Mouse (Mus musculus) liver, embryonic 13.5 days (tissue): Measurements from ENCODE around the gene Esrrg. TPM values are rescaled to one million over a fixed set of nuclear protein-coding genes. Genes with fewer than 3 reads are reported as not detected.

ENCODE experiments used
- ATAC-seq: fragments of 200-750 bp; cut with Nextera tagmentation; 2 replicates; pipeline ENCODE4 v1.8.0; 2017; ENCODE audit warnings: low read depth, mild to moderate bottlenecking, moderate number of reproducible peaks, moderate library complexity
- DNase-seq: peaks from one replicate; pipeline ENCODE4 v3.0.0; 2022
- H3K27ac ChIP-seq: fragments of 300-500 bp; sonication (generic); 2 replicates; pipeline ENCODE4 v1.5.1; 2015; ENCODE audit warnings: moderate library complexity, mild to moderate bottlenecking, inconsistent platforms
- H3K27me3 ChIP-seq: fragments of 300-500 bp; sonication (generic); 2 replicates; pipeline ENCODE4 v1.6.1; 2015; ENCODE audit warnings: mild to moderate bottlenecking, inconsistent platforms
- H3K36me3 ChIP-seq: fragments of 300-500 bp; sonication (generic); 2 replicates; pipeline ENCODE4 v1.6.1; 2015; ENCODE audit warnings: mild to moderate bottlenecking, inconsistent platforms
- H3K4me1 ChIP-seq: fragments of 300-500 bp; sonication (generic); replicated peaks from 2 replicates; pipeline ENCODE4 v1.6.1; 2015; ENCODE audit warnings: inconsistent platforms
- H3K4me2 ChIP-seq: fragments of 300-500 bp; sonication (generic); 2 replicates; pipeline ENCODE4 v1.6.1; 2015; ENCODE audit warnings: inconsistent platforms, mild to moderate bottlenecking, moderate library complexity
- H3K4me3 ChIP-seq: fragments of 300-500 bp; sonication (generic); replicated peaks from 2 replicates; pipeline ENCODE4 v1.5.1; 2015; ENCODE audit warnings: mild to moderate bottlenecking, inconsistent platforms
- H3K9ac ChIP-seq: fragments of 300-500 bp; sonication (generic); 2 replicates; pipeline ENCODE4 v1.6.1; 2015; ENCODE audit warnings: mild to moderate bottlenecking, inconsistent platforms
- H3K9me3 ChIP-seq: fragments of 300-500 bp; sonication (generic); replicated peaks from 2 replicates; pipeline ENCODE4 v1.6.1; 2016; ENCODE audit warnings: inconsistent platforms
- WGBS: fragments of 180-500 bp; shearing (Covaris S2); methylation state at CpG from one replicate; pipeline ENCODE4 v1.1.7; 2015; ENCODE audit not compliant: insufficient replicate concordance; 5-methylcytosine and 5-hydroxymethylcytosine counted together
- polyA plus RNA-seq: library from polyadenylated mRNA; unstranded; fragments of >200 nt; fragmentation: Nextera tagmentation; extraction: Ambion mirVana; gene quantifications from 2 replicates; pipeline ENCODE4 v1.2.1, GENCODE M21; 2015

Esrrg gene
- polyA plus RNA-seq, 1 experiment from 2014 or later, result 0.06 TPM

DNA sequence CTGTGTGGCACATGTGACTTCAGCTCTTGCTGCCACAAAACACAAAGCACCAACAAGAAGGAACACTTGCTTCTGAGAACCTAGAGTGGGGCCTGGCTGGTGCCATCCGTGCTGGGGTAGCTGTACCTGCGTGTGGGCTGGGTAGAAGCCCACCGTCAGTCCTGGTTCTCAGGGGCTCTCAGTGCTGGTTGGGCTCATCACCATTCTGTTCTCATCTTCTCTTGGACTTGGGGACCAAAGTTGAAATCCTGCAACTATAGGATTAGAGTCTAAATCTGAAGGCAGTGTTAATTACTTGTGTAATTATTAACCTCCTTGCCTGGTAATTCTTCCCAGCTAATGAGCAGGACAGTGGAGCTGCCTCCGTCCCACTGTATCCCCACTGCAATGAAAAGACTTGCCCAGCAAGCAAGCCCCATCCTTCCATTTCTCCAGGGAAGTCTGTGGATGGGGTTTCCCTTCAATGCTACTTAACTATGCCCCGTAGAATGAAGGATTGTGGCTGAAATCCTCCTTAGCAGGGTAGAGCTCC, 199.9 kb downstream of the Esrrg start:
- Histone ChIP-seq H3K9ac (no peak overlapping the region), H3K9me3 (no peaks in the 10 kb centered on the region), H3K36me3 (no peaks in the 10 kb centered on the region), H3K27ac (no peak overlapping the region), H3K4me3 (no peak overlapping the region), H3K4me1 (no peaks in the 10 kb centered on the region), H3K4me2 (no peak overlapping the region), H3K27me3 (no peaks in the 10 kb centered on the region)
- DNase-seq, result no peak
- no peak for ATAC-seq
- WGBS, result 68% methylated on average over 5 of the region's 5 CpGs

DNA sequence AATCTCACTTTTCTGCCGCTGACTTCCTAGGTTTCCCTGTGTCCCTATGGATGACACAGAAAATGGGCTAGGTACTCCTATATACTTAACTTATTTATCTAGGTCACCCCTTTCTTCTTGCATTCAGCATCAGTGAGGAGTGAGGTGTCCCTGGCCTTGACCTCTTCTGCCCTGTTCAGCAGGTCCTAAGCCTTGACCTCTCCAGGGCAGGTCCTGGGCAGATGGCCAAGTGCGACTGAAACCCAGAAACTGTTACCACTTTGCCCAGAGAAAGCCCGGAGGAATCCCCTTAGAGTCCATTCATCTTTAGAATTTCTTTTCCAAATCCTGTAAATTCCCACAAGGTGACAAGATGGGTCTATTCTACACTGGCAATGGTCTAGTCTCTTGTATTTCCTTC, 201.0 kb downstream of the Esrrg start:
- H3K27ac ChIP-seq, result no peak overlapping the region
- H3K4me2 ChIP-seq, result no peak overlapping the region
- H3K36me3 ChIP-seq, result no peaks in the 10 kb centered on the region
- DNase-seq (no peak), ATAC-seq (no peak)
- H3K9ac ChIP-seq, result no peak overlapping the region
- H3K4me3 ChIP-seq, result no peak overlapping the region
- WGBS, result 63% methylated on average over 3 of the region's 3 CpGs
- H3K27me3 ChIP-seq, result no peaks in the 10 kb centered on the region
- H3K4me1 ChIP-seq, result no peaks in the 10 kb centered on the region
- no peaks in the 10 kb centered on the region for H3K9me3 ChIP-seq

DNA sequence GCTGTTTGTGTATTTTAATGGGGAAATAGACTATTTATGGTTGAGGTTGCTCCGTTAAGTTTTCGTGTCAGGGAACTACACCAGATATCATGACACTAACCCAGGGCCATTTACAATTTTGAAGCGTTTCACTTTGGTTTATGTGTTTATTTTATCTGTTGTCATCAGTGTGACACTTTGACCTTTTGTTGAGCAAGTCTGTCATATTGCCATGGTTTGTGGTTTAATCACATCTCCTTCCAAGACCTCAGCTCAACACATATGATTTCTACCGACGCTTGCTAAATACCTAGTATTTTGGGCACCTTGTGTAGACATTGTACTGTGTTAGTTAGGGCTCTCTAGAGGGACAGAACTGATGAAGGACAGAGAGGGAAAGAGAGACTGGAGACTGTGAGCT, 210.8 kb downstream of the Esrrg start:
- Histone ChIP-seq H3K4me3 (no peak overlapping the region), H3K36me3 (no peaks in the 10 kb centered on the region), H3K4me2 (no peak overlapping the region), H3K27ac (no peak overlapping the region), H3K9me3 (no peaks in the 10 kb centered on the region), H3K4me1 (no peaks in the 10 kb centered on the region), H3K9ac (no peak overlapping the region), H3K27me3 (no peaks in the 10 kb centered on the region)
- DNase-seq (no peak), ATAC-seq (no peak)
- 71% methylated on average over 5 of the region's 5 CpGs for WGBS

- H3K27me3 ChIP-seq, result no peaks in the 10 kb centered on the region
- DNase-seq, result no peak
- H3K4me2 ChIP-seq, result no peak overlapping the region
- H3K27ac ChIP-seq, result no peak overlapping the region
- ATAC-seq, result no peak
- H3K4me1 ChIP-seq, result no peaks in the 10 kb centered on the region
- no peak overlapping the region for H3K4me3 ChIP-seq
- WGBS, result 70% methylated on average over 13 of the region's 13 CpGs
- H3K9ac ChIP-seq, result no peak overlapping the region
- no peaks in the 10 kb centered on the region for H3K9me3 ChIP-seq
- no peaks in the 10 kb centered on the region for H3K36me3 ChIP-seq
These were observed 212.8 kb downstream of the Esrrg start for GRCm38 (mm10) chr1:187821368-187821811.

DNA sequence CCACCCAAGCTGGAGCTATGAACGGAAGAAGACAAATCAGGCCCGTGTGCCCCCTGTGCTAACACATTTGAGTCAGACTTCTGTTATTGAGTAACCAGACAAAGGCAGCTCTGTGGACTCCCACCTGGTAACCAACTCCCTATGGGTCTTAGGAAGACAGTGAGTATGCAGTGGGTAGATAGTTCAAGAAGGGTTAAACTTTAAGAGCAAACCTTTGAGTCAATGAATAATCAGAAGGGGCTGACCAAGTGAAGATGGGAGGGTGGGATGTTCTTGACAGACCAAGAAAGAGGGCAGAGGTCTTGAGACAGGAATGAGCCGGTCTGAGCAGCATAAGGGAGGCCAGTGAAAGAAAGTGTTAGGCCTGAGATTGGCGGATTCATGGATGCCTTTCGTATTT, 214.8 kb downstream of the Esrrg start:
- no peak for ATAC-seq

GRCm38 (mm10) chr1:187825421-187826097, 217.0 kb downstream of the Esrrg start:
- Histone ChIP-seq H3K27ac (no peak overlapping the region), H3K9me3 (no peaks in the 10 kb centered on the region), H3K27me3 (no peaks in the 10 kb centered on the region), H3K9ac (no peak overlapping the region), H3K4me2 (no peak overlapping the region), H3K36me3 (no peaks in the 10 kb centered on the region), H3K4me1 (no peaks in the 10 kb centered on the region), H3K4me3 (no peak overlapping the region)
- DNase-seq, result no peak
- no peak for ATAC-seq
- WGBS, result 69% methylated on average over 9 of the region's 9 CpGs

More for the DNA sequence above, 214.8 kb downstream of the Esrrg start:
- Histone ChIP-seq H3K9ac (no peak overlapping the region), H3K9me3 (no peaks in the 10 kb centered on the region), H3K27ac (no peak overlapping the region), H3K4me3 (no peak overlapping the region), H3K4me1 (no peaks in the 10 kb centered on the region), H3K4me2 (no peak overlapping the region), H3K36me3 (no peaks in the 10 kb centered on the region), H3K27me3 (no peaks in the 10 kb centered on the region)
- no peak for DNase-seq
- WGBS, result 66% methylated on average over 5 of the region's 5 CpGs

DNA sequence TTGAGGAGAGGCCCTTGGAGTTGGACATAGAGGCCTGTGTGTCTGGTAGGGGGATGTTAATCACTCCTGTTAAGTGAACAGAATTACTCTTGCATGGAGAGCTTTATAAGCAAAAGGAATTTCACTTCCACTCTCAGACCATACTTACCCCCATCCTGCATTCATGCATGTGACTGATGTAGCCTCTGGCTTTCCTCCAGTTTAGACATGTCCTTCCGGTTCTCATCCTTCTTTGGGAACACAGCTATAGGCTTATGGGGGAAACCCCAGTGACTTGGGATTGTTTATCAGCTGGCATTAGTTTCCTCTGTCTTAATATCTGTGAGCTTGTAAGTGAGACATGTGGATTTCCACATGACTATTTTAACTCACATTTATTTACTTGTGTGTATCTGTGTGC, 217.5 kb downstream of the Esrrg start:
- DNase-seq (no peak), ATAC-seq (no peak)
- Histone ChIP-seq H3K27me3 (no peaks in the 10 kb centered on the region), H3K4me3 (no peak overlapping the region), H3K9me3 (no peaks in the 10 kb centered on the region), H3K4me2 (no peak overlapping the region), H3K9ac (no peak overlapping the region), H3K36me3 (no peaks in the 10 kb centered on the region), H3K27ac (no peak overlapping the region), H3K4me1 (no peaks in the 10 kb centered on the region)
- 59% methylated on average over 1 of the region's 1 CpGs for WGBS

- no peak for ATAC-seq
- Histone ChIP-seq H3K4me1 (no peaks in the 10 kb centered on the region), H3K27me3 (no peaks in the 10 kb centered on the region), H3K36me3 (no peaks in the 10 kb centered on the region), H3K4me3 (no peak overlapping the region), H3K9me3 (no peaks in the 10 kb centered on the region), H3K9ac (no peak overlapping the region), H3K4me2 (no peak overlapping the region), H3K27ac (no peak overlapping the region)
- 61% methylated on average over 5 of the region's 5 CpGs for WGBS
- no peak for DNase-seq
These were observed 218.3 kb downstream of the Esrrg start for GRCm38 (mm10) chr1:187826869-187827268.

- no peak for DNase-seq
- 84% methylated on average over 7 of the region's 7 CpGs for WGBS
These were observed 222.3 kb downstream of the Esrrg start for GRCm38 (mm10) chr1:187830937-187831336.

GRCm38 (mm10) chr1:187832851-187833250, 224.3 kb downstream of the Esrrg start:
- no peak overlapping the region for H3K4me3 ChIP-seq
- H3K9ac ChIP-seq, result no peak overlapping the region
- H3K27ac ChIP-seq, result no peak overlapping the region
- DNase-seq (no peak), ATAC-seq (no peak)
- 27% methylated on average over 3 of the region's 3 CpGs for WGBS
- H3K27me3 ChIP-seq, result no peaks in the 10 kb centered on the region
- H3K36me3 ChIP-seq, result no peaks in the 10 kb centered on the region
- no peak overlapping the region for H3K4me2 ChIP-seq
- H3K4me1 ChIP-seq, result 0 out of 2 replicates have a peak, but pooled peaks cover 3% of the 10 kb centered on the region
- no peaks in the 10 kb centered on the region for H3K9me3 ChIP-seq

More at GRCm38 (mm10) chr1:187830937-187831336, 222.3 kb downstream of the Esrrg start:
- 0 out of 2 replicates have a peak, but pooled peaks cover 3% of the 10 kb centered on the region for H3K4me1 ChIP-seq
- no peaks in the 10 kb centered on the region for H3K36me3 ChIP-seq
- no peak overlapping the region for H3K9ac ChIP-seq
- no peak overlapping the region for H3K4me3 ChIP-seq
- H3K4me2 ChIP-seq, result no peak overlapping the region
- H3K9me3 ChIP-seq, result no peaks in the 10 kb centered on the region
- H3K27me3 ChIP-seq, result no peaks in the 10 kb centered on the region
- H3K27ac ChIP-seq, result no peak overlapping the region
- no peak for ATAC-seq

GRCm38 (mm10) chr1:187834576-187834975, 226.0 kb downstream of the Esrrg start:
- Histone ChIP-seq H3K4me2 (no peak overlapping the region), H3K4me3 (no peak overlapping the region), H3K36me3 (no peaks in the 10 kb centered on the region), H3K27ac (no peak overlapping the region), H3K4me1 (0 out of 2 replicates have a peak, but pooled peaks cover 3% of the 10 kb centered on the region), H3K9ac (no peak overlapping the region), H3K27me3 (no peaks in the 10 kb centered on the region), H3K9me3 (no peaks in the 10 kb centered on the region)
- 59% methylated on average over 3 of the region's 3 CpGs for WGBS
- DNase-seq (no peak), ATAC-seq (no peak)

DNA sequence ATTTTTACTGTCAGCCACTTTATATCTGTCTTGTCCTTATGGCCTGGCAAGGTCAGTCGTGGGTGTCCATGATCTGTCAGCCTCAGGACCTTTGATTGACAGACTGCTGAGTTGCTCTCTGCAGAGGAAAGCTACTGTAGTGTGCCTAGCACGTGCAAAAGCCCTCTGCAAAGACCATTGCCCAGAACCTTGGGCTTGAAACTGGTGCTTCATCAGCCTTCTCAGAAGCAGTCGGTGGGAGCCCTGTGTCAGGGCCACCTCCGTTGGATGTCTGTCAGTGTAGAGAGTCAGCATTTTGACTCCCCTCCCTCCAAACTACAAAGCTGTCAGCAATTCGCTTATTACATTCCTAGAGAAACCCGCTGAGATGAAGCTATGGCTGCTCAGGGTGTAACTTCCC, 227.8 kb downstream of the Esrrg start:
- Histone ChIP-seq H3K9me3 (no peaks in the 10 kb centered on the region), H3K4me2 (no peak overlapping the region), H3K4me3 (no peak overlapping the region), H3K4me1 (0 out of 2 replicates have a peak, but pooled peaks cover 3% of the 10 kb centered on the region), H3K27me3 (no peaks in the 10 kb centered on the region), H3K27ac (no peak overlapping the region), H3K9ac (no peak overlapping the region), H3K36me3 (no peaks in the 10 kb centered on the region)
- 50% methylated on average over 6 of the region's 6 CpGs for WGBS
- ATAC-seq, result no peak
- DNase-seq, result no peak
